Mouse (Mus musculus) C2C12 (cell line): ENCODE measurements at regions not wholly inside any gene's neighbourhood (a gene's known extent, or its start where the extent isn't known, plus 50 kb on each side); places are given as distances from the start of the nearest gene placed in this dataset.

ENCODE experiments used
- CEBPB ChIP-seq: IDR thresholded peaks from one replicate; pipeline ENCODE4 v1.6.1; 2011; ENCODE audit warnings: low read depth, mild to moderate bottlenecking, control low read depth, moderate library complexity
- CTCF ChIP-seq: IDR thresholded peaks from one replicate; pipeline ENCODE4 v1.5.1; 2011; ENCODE audit not compliant: control insufficient read depth, insufficient read depth, insufficient read length
- FOSL1 ChIP-seq: IDR thresholded peaks from one replicate; pipeline ENCODE4 v1.8.0; 2011; ENCODE audit warnings: mild to moderate bottlenecking, low read length; ENCODE audit not compliant: poor library complexity, insufficient read depth, severe bottlenecking
- MAX ChIP-seq: IDR thresholded peaks from one replicate; pipeline ENCODE4 v1.6.1; 2011; ENCODE audit warnings: mild to moderate bottlenecking, control low read depth
- MYOD1 ChIP-seq: IDR thresholded peaks from one replicate; pipeline ENCODE4 v1.6.1; 2011; ENCODE audit warnings: low read depth; ENCODE audit not compliant: control insufficient read depth, insufficient read length
- MYOG ChIP-seq: IDR thresholded peaks from one replicate; pipeline ENCODE4 v1.6.1; 2011; ENCODE audit not compliant: control insufficient read depth, insufficient read length; ENCODE audit errors: extremely low read depth
- USF1 ChIP-seq: IDR thresholded peaks from one replicate; pipeline ENCODE4 v1.6.1; 2011; ENCODE audit warnings: low read depth, mild to moderate bottlenecking, control low read depth, moderate library complexity

DNA sequence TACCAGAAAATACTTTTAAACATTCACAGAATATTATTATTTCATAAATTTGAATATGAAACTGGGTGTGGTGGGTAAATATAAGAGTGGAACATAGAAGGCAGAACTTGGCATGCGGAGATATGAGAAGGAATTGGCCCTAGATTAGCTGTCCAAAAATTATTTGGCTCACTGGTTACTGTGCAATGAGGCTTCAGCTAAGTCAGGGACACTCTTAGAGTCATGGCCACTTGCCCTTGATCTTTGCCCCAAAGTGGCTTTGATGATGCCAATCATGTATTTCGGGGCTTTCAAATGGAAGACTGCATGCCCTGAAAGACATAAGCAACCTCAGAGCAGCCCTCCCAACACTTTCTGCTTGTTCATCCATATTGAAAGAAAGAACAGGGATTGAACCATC is 76.9 kb downstream of the Pxdc1 start:
- TF ChIP-seq CTCF: no peak
- TF ChIP-seq USF1: no peak
- no peak for TF ChIP-seq MAX
- no peak for TF ChIP-seq MYOD1
- no peak for TF ChIP-seq CEBPB
- TF ChIP-seq MYOG: no peak
- TF ChIP-seq FOSL1: no peak
